Mouse (Mus musculus) E14TG2a.4 (cell line): Measurements from ENCODE around the gene Dnah10.

Experiments used
- CTCF ChIP-seq: conservative IDR thresholded peaks from 2 replicates; pipeline ENCODE4 v1.5.1; 2014; ENCODE audit warnings: low read length
- NANOG ChIP-seq: IDR thresholded peaks from 2 replicates; pipeline ENCODE4 v1.6.1; 2014; ENCODE audit warnings: borderline replicate concordance, low read length, mixed read lengths

DNA sequence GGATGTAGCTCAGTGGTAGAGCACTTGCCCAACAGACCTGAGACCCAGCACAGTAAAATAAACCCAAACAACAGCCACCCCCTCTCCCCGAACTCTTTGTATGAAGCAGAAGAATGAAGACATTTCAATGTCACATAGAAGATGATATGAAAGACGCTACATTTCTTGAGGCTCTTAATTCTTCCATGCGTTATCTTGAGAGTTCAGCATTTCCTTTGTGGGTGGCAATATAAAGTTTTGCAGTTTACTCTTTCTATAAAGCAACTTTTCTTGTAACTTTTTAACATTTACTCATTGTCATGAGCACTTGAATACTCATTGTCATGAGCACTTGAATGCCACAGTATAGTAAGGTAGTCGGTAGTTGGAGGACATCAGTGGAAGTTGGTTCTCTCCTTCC lies 129.3 kb downstream of the Dnah10 start:
- TF ChIP-seq CTCF (no peak), NANOG (no peak)
